Mouse (Mus musculus) bone marrow macrophage, adult 2 months (primary cell): Measurements from ENCODE around the gene Cers1. TPM values are rescaled to one million over a fixed set of nuclear protein-coding genes. Genes with fewer than 3 reads are reported as not detected.
A peak's percentile ranks its signal among the peaks of the same experiment; 100 is the strongest.

Experiments used
- H3K27ac ChIP-seq: 2 replicates; pipeline ENCODE4 v1.5.1; 2012; ENCODE audit warnings: low read depth, low read length; ENCODE audit not compliant: insufficient read depth
- H3K4me1 ChIP-seq: 2 replicates; pipeline ENCODE4 v1.6.1; 2012; ENCODE audit warnings: low read length; ENCODE audit not compliant: control insufficient read depth, insufficient read depth
- H3K4me3 ChIP-seq: 2 replicates; pipeline ENCODE4 v1.5.1; 2012; ENCODE audit warnings: mild to moderate bottlenecking, low read length, moderate library complexity; ENCODE audit not compliant: insufficient read depth
- CTCF ChIP-seq: IDR thresholded peaks from 2 replicates; pipeline ENCODE4 v1.5.1; 2012; ENCODE audit warnings: low read depth, mild to moderate bottlenecking, low read length, moderate library complexity
- POLR2A ChIP-seq: IDR thresholded peaks from 2 replicates; pipeline ENCODE4 v1.6.1; 2012; ENCODE audit warnings: mild to moderate bottlenecking, low read depth, low read length, borderline replicate concordance
- polyA plus RNA-seq: library from polyadenylated mRNA; stranded (reverse); fragments of >200 nt; gene quantifications from 2 replicates; pipeline ENCODE4 v1.2.4, GENCODE M21; 2012; ENCODE audit not compliant: missing spikeins, insufficient read depth, insufficient read length

The Cers1 gene
- polyA plus RNA-seq, 1 experiment, result not detected

GRCm38 (mm10) chr8:70347860-70348420, 32.4 kb downstream of the Cers1 start:
- no peak for TF ChIP-seq POLR2A
- peaks cover 30% of the 10 kb centered on the region for H3K4me1 ChIP-seq

GRCm38 (mm10) chr8:70351035-70351999, 35.7 kb downstream of the Cers1 start:
- Histone ChIP-seq H3K4me1 (peaks cover 46% of the 10 kb centered on the region), H3K4me3 (peak overlapping the region; percentile 81), H3K27ac (no peak overlapping the region)
- TF ChIP-seq POLR2A (no peak), CTCF (no peak)

More at GRCm38 (mm10) chr8:70347860-70348420, 32.4 kb downstream of the Cers1 start:
- Histone ChIP-seq H3K27ac (no peak overlapping the region), H3K4me3 (no peak overlapping the region)

GRCm38 (mm10) chr8:70352000-70352384, 36.4 kb downstream of the Cers1 start:
- Histone ChIP-seq H3K4me1 (peaks cover 50% of the 10 kb centered on the region), H3K4me3 (peak overlapping the region; percentile 81), H3K27ac (no peak overlapping the region)
- no peak for TF ChIP-seq POLR2A
- TF ChIP-seq CTCF, result no peak

- TF ChIP-seq CTCF (no peak), POLR2A (no peak)
- Histone ChIP-seq H3K4me3 (peak overlapping the region; percentile 81), H3K4me1 (peaks cover 48% of the 10 kb centered on the region), H3K27ac (peak overlapping the region; percentile 41)
Observed at GRCm38 (mm10) chr8:70352657-70353151, 37.1 kb downstream of the Cers1 start.

GRCm38 (mm10) chr8:70353194-70353817, 37.7 kb downstream of the Cers1 start, which contains the start of gene Upf1:
TSS of gene Upf1 (minus strand) at chr8:70353278.
- peak within 1 kb of the TSS; percentile 81 for H3K4me3 ChIP-seq

GRCm38 (mm10) chr8:70354004-70354403, 38.4 kb downstream of the Cers1 start:
- H3K4me1 ChIP-seq, result peaks cover 40% of the 10 kb centered on the region

More at GRCm38 (mm10) chr8:70353194-70353817, 37.7 kb downstream of the Cers1 start, which contains the start of gene Upf1:
- Histone ChIP-seq H3K27ac (peak within 1 kb of the TSS; percentile 56), H3K4me1 (peaks cover 42% of the 10 kb centered on the region)
- TF ChIP-seq POLR2A, result no peak
- no peak for TF ChIP-seq CTCF

GRCm38 (mm10) chr8:70356111-70356510, 40.5 kb downstream of the Cers1 start:
- no peak overlapping the region for H3K4me3 ChIP-seq
- H3K4me1 ChIP-seq, result peaks cover 27% of the 10 kb centered on the region
- H3K27ac ChIP-seq, result peak overlapping the region; percentile 38
- no peak for TF ChIP-seq CTCF
- TF ChIP-seq POLR2A, result no peak

More at GRCm38 (mm10) chr8:70354004-70354403, 38.4 kb downstream of the Cers1 start:
- peak overlapping the region; percentile 56 for H3K27ac ChIP-seq
- H3K4me3 ChIP-seq, result peak overlapping the region; percentile 58
- TF ChIP-seq POLR2A (no peak), CTCF (no peak)

- TF ChIP-seq POLR2A (no peak), CTCF (no peak)
- Histone ChIP-seq H3K4me3 (no peak overlapping the region), H3K4me1 (peaks cover 23% of the 10 kb centered on the region), H3K27ac (no peak overlapping the region)
Observed at GRCm38 (mm10) chr8:70359411-70359810, 43.8 kb downstream of the Cers1 start.

- no peak for TF ChIP-seq POLR2A
- TF ChIP-seq CTCF, result peak; percentile 56
- peaks cover 13% of the 10 kb centered on the region for H3K4me1 ChIP-seq
- H3K4me3 ChIP-seq, result no peak overlapping the region
- H3K27ac ChIP-seq, result no peak overlapping the region
Observed at GRCm38 (mm10) chr8:70360769-70361168, 45.2 kb downstream of the Cers1 start.

- TF ChIP-seq CTCF (no peak), POLR2A (no peak)
- H3K4me1 ChIP-seq, result peaks cover 8% of the 10 kb centered on the region
- no peak overlapping the region for H3K4me3 ChIP-seq
- H3K27ac ChIP-seq, result no peak overlapping the region
Observed at GRCm38 (mm10) chr8:70361484-70362032, 46.0 kb downstream of the Cers1 start.
